Mouse (Mus musculus) heart, adult 2 months (tissue): ENCODE measurements at regions not wholly inside any gene's neighbourhood (a gene's known extent, or its start where the extent isn't known, plus 50 kb on each side); places are given as distances from the start of the nearest gene placed in this dataset.

Experiments
- DNase-seq, 2 experiments: peaks; one replicate each; pipeline ENCODE4 v3.0.0; 2021
- H3K27ac ChIP-seq: fragments of 200-600 bp; 2 replicates; pipeline ENCODE4 v1.8.1; 2022
- H3K27me3 ChIP-seq: fragments of 200-500 bp; 2 replicates; pipeline ENCODE4 v1.6.1; 2012; ENCODE audit warnings: mild to moderate bottlenecking, low read length, inconsistent platforms, mixed read lengths; ENCODE audit not compliant: control insufficient read depth, insufficient read depth
- H3K36me3 ChIP-seq: fragments of 200-500 bp; 2 replicates; pipeline ENCODE4 v1.6.1; 2012; ENCODE audit warnings: low read length, inconsistent platforms; ENCODE audit not compliant: control insufficient read depth, insufficient read depth
- H3K4me1 ChIP-seq: fragments of 200-500 bp; 2 replicates; pipeline ENCODE4 v1.6.1; 2011; ENCODE audit warnings: low read length; ENCODE audit not compliant: control insufficient read depth, insufficient read depth
- H3K4me3 ChIP-seq: fragments of 200-600 bp; 2 replicates; pipeline ENCODE4 v1.8.1; 2022
- H3K79me2 ChIP-seq: fragments of 200-500 bp; replicated peaks from 2 replicates; pipeline ENCODE4 v1.6.1; 2012; ENCODE audit warnings: mild to moderate bottlenecking, inconsistent platforms, low read length, moderate library complexity, mixed read lengths; ENCODE audit not compliant: control insufficient read depth, insufficient read depth
- H3K9ac ChIP-seq: fragments of 200-500 bp; 2 replicates; pipeline ENCODE4 v1.6.1; 2012; ENCODE audit warnings: low read depth, mild to moderate bottlenecking, control low read depth, inconsistent platforms, low read length, mixed read lengths
- CTCF ChIP-seq: fragments of 200-600 bp; IDR thresholded peaks from 2 replicates; pipeline ENCODE4 v1.8.1; 2022; ENCODE audit warnings: antibody characterized with exemption, mild to moderate bottlenecking, moderate library complexity
- EP300 ChIP-seq: fragments of 200-500 bp; IDR thresholded peaks from 2 replicates; pipeline ENCODE4 v1.6.1; 2011; ENCODE audit warnings: low read depth, low read length, control low read depth; ENCODE audit not compliant: insufficient read depth
- POLR2A ChIP-seq: fragments of 200-500 bp; IDR thresholded peaks from 2 replicates; pipeline ENCODE4 v1.6.1; 2011; ENCODE audit warnings: mild to moderate bottlenecking, low read depth, low read length, control low read depth; ENCODE audit not compliant: insufficient read depth
- WGBS: fragments of 180-500 bp; shearing (Covaris S2); methylation state at CpG from one replicate; pipeline ENCODE4 v1.1.7; 2018; 5-methylcytosine and 5-hydroxymethylcytosine counted together
- intact Hi-C: fragments of 180-260 bp; cut with DNase I; formaldehyde crosslinking; loops from one replicate; pipeline ENCODE4 v1.15.1; 2025

- no peak overlapping the region for H3K4me3 ChIP-seq
- no peak overlapping the region for H3K9ac ChIP-seq
- H3K27me3 ChIP-seq = no peaks in the 10 kb centered on the region
- H3K4me1 ChIP-seq = no peaks in the 10 kb centered on the region
- 90% methylated on average over 1 of the region's 1 CpGs for WGBS
- no peak for DNase-seq
- no peaks in the 10 kb centered on the region for H3K79me2 ChIP-seq
- intact Hi-C loops = no loop called here
- TF ChIP-seq POLR2A (no peak), CTCF (no peak)
- no peak overlapping the region for H3K27ac ChIP-seq
- H3K36me3 ChIP-seq = no peaks in the 10 kb centered on the region
Measured at GRCm38 (mm10) chr6:117662635-117663034, 178.3 kb upstream of the Zfp637 start.

DNA sequence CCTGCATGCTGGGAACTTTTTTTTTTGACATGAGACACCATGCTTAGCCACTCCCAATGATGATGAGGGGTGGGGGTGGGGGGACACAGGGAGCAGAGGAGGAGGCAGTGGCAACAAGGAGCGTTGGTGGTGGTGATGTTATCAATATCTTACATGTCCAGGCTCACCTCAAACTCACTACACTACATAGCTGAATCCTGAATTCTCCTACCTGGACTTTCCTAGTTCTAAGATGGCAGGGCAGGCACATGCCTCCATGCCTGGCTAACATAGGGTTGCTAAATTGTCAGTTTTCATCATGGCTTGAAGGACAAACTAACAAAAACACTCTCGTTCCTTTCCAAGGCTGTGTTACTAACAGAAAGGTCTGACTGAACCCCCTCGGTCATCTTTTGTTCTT lies 170.6 kb upstream of the Zfp637 start:
- Histone ChIP-seq H3K27ac (no peak overlapping the region), H3K4me1 (no peaks in the 10 kb centered on the region; the same call in 1 of the 2 replicates), H3K27me3 (no peaks in the 10 kb centered on the region), H3K9ac (no peak overlapping the region), H3K36me3 (no peaks in the 10 kb centered on the region), H3K4me3 (no peak overlapping the region), H3K79me2 (no peaks in the 10 kb centered on the region)
- TF ChIP-seq EP300 = no peak
- no peak for TF ChIP-seq CTCF
- no peak for TF ChIP-seq POLR2A
- DNase-seq = no peak
- WGBS = 66% methylated on average over 3 of the region's 3 CpGs
- intact Hi-C loops = no loop called here

DNA sequence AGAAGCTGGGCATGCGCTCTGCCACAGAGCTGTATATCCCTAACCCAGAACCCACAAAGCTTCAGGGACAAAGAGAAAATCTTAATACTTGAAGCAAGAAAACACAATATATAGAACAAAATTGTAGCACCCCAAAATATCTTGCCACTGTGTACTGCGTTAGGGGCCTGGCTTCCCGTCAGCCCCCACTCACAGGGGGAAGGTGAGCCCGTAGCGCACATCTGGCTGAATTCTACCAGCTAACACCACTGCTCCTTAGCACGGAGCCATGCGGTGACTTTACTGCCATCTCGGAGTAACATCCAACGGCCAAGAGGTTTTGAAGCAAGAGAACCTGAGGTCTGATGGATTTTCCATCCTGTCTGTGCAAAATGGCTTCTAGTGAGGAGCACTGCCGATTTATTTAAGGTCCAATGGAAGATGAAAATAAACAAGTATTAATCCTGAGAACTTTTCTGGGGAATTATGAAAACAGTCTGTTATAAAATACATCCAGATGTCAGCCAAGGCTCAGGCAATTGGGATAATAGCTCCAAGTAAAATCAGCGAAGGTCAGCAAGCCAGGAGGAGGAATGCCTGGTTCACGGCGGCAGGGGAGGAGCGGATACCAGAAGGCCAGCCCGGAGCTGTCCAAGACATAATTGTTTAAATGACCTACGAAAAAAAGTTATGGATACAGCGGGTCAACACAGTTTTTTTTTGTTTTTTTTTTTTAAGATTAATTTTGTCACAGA lies 170.0 kb upstream of the Zfp637 start:
- Histone ChIP-seq H3K27me3 (no peaks in the 10 kb centered on the region), H3K4me1 (peaks cover 2% of the 10 kb centered on the region), H3K4me3 (no peak overlapping the region), H3K36me3 (no peaks in the 10 kb centered on the region), H3K27ac (no peak overlapping the region), H3K9ac (no peak overlapping the region), H3K79me2 (no peaks in the 10 kb centered on the region)
- 80% methylated on average over 17 of the region's 17 CpGs for WGBS
- TF ChIP-seq EP300 (no peak), CTCF (no peak), POLR2A (no peak)
- DNase-seq = no peak
- intact Hi-C loops = no loop called here

DNA sequence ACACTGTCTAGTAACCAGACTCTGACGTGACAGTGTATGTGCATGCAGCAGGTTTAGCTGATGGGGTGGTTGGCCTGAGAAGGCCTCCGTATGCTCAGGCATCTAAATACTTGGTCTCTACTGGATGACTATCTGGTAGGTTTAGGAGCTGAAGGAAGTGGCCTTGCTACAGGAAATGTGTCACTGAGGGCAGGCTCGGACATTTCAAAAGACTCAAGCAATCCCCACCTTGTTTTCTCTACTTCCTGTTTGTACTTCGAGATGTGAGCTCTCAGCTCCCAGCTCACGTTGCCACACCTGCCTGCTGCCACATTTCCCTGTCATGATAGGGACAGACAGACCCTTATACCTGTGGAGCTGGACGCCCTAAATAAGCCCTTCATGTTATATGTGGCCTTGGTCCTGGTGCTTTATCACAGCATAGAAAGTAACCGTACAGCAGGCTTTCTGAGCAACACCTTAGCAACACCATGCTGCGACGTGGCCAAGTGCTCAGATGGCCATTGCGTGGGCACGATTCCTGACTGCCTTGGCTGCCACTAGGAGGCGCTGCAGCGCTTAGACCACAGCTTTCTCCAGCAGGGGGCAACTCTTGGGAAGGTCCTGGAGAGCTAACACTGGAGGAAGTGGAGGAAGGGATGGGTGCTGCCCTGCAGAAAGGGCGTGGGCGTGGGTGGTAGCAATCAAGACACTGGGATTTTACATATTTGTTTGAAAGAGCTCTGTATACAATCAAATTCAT lies 165.8 kb upstream of the Zfp637 start:
- intact Hi-C loops = loop anchor here (2.0 kb wide), 1 partner anchor 50 kb away; no protein-coding TSS in a partner anchor
- no peaks in the 10 kb centered on the region for H3K79me2 ChIP-seq
- no peak overlapping the region for H3K4me3 ChIP-seq
- 0 out of 2 replicates have a peak, but pooled peaks have one; percentile 4 for TF ChIP-seq EP300
- no peak for TF ChIP-seq POLR2A
- peak; percentile 74 for TF ChIP-seq CTCF
- no peaks in the 10 kb centered on the region for H3K27me3 ChIP-seq
- WGBS = 51% methylated on average over 15 of the region's 15 CpGs
- peaks cover 4% of the 10 kb centered on the region for H3K4me1 ChIP-seq
- H3K27ac ChIP-seq = no peak overlapping the region
- H3K36me3 ChIP-seq = no peaks in the 10 kb centered on the region
- H3K9ac ChIP-seq = no peak overlapping the region
- no peak for DNase-seq

GRCm38 (mm10) chr6:117676064-117676821 lies 164.7 kb upstream of the Zfp637 start:
- Histone ChIP-seq H3K4me1 (peaks cover 4% of the 10 kb centered on the region), H3K9ac (no peak overlapping the region), H3K79me2 (no peaks in the 10 kb centered on the region), H3K27ac (no peak overlapping the region), H3K27me3 (no peaks in the 10 kb centered on the region), H3K4me3 (no peak overlapping the region), H3K36me3 (no peaks in the 10 kb centered on the region)
- intact Hi-C loops = no loop called here
- 68% methylated on average over 10 of the region's 10 CpGs for WGBS
- TF ChIP-seq POLR2A = no peak
- TF ChIP-seq CTCF = no peak
- no peak for TF ChIP-seq EP300
- DNase-seq = no peak
